Mouse (Mus musculus): ENCODE data around the gene Psmb5. TPM values are rescaled to one million over a fixed set of nuclear protein-coding genes. Genes with fewer than 3 reads are reported as not detected.

The Psmb5 gene
- total and polyA plus RNA-seq, 2 experiments from 2014 or later: 204 to 411 TPM

DNA sequence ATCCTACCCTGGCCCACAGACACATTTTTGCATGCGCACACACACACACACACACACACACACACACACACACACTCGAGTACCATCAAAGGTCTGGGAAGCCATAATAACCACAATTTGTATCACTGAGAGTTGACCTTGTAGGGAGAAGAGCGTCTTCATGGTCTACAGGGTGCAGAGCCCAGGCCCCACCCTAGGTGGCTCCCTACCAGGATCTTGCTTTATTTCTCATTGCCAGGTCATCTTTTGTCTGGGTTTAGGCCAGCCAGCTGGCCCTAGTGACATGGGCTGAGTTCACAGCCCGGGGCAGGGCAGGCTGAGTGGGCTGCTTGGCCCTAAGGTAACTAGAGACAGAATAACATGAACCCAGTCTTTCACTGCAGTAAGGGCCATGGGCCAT, 16.4 kb upstream of the Psmb5 start:
- Histone ChIP-seq H3K4me2 (ENCODE audit: low read depth, low read length) (no peak overlapping the region), H3K27ac (no peak overlapping the region), H3K4me3 (ENCODE audit: low read length) (no peak overlapping the region), H3K4me1 (ENCODE audit: insufficient read depth, low read length) (no peaks in the 10 kb centered on the region; the same call in 1 of the 2 replicates), H3K9me3 (ENCODE audit: low read length) (no peaks in the 10 kb centered on the region), H3K36me3 (ENCODE audit: insufficient read depth, low read length) (peaks cover 12% of the 10 kb centered on the region; the same call in 1 of the 2 replicates), H3K9ac (replicated peaks; ENCODE audit: low read length) (no peak overlapping the region), H3K27me3 (ENCODE audit: insufficient read depth, low read length) (no peaks in the 10 kb centered on the region)
- ATAC-seq (no peak), DNase-seq (ENCODE audit: low spot score) (no peak)
- 84% methylated on average over 4 of the region's 4 CpGs for WGBS
- peak; percentile 31 for TF ChIP-seq CTCF (IDR thresholded peaks at IDR 0.05; ENCODE audit: low read depth)

DNA sequence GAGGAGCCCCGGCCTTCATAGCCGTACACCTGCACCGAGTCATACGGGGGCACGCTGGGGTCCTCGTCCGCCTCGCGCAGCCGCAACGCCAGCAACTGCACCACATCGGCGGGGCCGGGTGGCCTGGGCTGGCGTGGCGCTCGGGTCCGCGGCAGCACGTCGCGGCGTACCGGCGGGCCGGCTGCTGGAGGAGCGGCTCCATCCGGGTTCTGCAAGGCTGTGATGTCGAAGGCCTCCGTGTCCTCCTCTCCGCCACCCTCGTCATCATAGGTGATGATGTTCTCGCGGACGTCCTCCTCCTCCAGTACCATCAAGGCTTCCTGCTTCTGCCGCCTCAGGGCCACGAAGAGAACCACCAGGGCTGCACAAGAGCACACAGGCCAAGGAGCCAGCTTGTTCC, 14.4 kb upstream of the Psmb5 start:
- WGBS: 91% methylated on average over 35 of the region's 37 CpGs

DNA sequence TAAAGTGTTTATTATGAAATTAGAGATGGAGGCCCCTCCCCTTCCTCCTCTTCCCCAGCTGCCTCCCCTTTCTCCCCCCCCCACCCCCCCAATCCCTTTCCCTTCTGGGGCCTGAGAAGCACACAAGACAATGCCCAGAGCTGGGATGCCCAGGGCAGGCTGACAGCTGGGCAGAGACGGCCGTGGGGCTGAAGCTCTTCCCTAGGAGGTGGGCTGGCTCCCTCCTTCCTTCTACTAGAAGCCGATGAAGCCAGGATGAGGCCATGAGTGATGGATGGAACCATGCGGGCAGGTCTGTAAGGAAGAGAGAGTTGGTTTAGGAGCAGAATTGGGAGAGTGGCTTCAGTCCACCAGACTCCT, 13.4 kb upstream of the Psmb5 start:
- no peak for DNase-seq (ENCODE audit: low spot score)
- peaks cover 12% of the 10 kb centered on the region; the same call in 1 of the 2 replicates for H3K36me3 ChIP-seq (ENCODE audit: insufficient read depth, low read length)
- no peak overlapping the region for H3K9ac ChIP-seq (replicated peaks; ENCODE audit: low read length)
- H3K9me3 ChIP-seq (ENCODE audit: low read length): no peaks in the 10 kb centered on the region
- 28% methylated on average over 4 of the region's 4 CpGs for WGBS
- no peaks in the 10 kb centered on the region for H3K27me3 ChIP-seq (ENCODE audit: insufficient read depth, low read length)
- no peaks in the 10 kb centered on the region; the same call in 1 of the 2 replicates for H3K4me1 ChIP-seq (ENCODE audit: insufficient read depth, low read length)
- H3K27ac ChIP-seq: peak overlapping the region; percentile 56; the same call in 1 of the 2 replicates
- H3K4me3 ChIP-seq (ENCODE audit: low read length): no peak overlapping the region
- H3K4me2 ChIP-seq (ENCODE audit: low read depth, low read length): 0 out of 2 replicates have a peak overlapping the region, but pooled peaks have one; percentile 1
- no peak for TF ChIP-seq CTCF (IDR thresholded peaks at IDR 0.05; ENCODE audit: low read depth)
- peak; percentile 54 for ATAC-seq

More for the DNA sequence above, 14.4 kb upstream of the Psmb5 start:
- no peak for TF ChIP-seq CTCF (IDR thresholded peaks at IDR 0.05; ENCODE audit: low read depth)
- Histone ChIP-seq H3K4me3 (ENCODE audit: low read length) (no peak overlapping the region), H3K9me3 (ENCODE audit: low read length) (no peaks in the 10 kb centered on the region), H3K27me3 (ENCODE audit: insufficient read depth, low read length) (no peaks in the 10 kb centered on the region), H3K4me2 (ENCODE audit: low read depth, low read length) (no peak overlapping the region), H3K36me3 (ENCODE audit: insufficient read depth, low read length) (peaks cover 12% of the 10 kb centered on the region; the same call in 1 of the 2 replicates), H3K4me1 (ENCODE audit: insufficient read depth, low read length) (no peaks in the 10 kb centered on the region; the same call in 1 of the 2 replicates), H3K9ac (replicated peaks; ENCODE audit: low read length) (no peak overlapping the region), H3K27ac (no peak overlapping the region)
- ATAC-seq (no peak), DNase-seq (ENCODE audit: low spot score) (no peak)

DNA sequence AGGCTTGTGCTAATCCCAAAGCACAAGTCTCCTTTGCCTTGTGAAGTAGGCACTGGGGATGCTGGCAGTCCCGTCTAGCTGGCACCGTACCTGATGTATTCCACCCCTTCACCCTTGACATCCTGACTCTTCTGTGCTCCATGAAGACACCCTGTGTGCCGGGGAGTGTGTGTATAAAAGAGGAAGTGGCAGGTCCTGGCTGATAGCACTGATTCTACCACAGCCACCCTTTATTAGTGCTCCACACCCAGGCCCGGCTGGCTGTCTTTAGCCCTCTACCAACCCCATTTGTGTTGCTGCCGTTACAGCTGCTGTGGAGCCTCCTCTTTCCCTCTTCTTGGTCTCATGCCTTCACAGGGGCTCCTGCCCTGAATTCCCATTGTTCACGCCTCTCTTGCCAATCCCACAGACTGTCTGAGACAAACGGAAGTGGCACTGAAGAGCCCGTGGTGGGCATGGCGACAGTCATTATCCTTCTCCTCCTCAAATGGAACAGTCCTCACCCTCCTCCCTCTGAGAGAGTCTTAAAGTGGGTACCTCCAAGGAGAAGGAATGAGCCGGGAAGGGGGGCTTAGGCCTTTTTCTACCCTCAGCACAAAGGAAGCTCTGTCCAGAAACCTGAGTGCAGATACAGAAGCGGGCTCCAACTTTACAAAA, 12.9 kb upstream of the Psmb5 start:
- H3K9ac ChIP-seq (replicated peaks; ENCODE audit: low read length): 0 out of 2 replicates have a peak overlapping the region, but pooled peaks have one; percentile 5
- 46% methylated on average over 11 of the region's 11 CpGs for WGBS
- peak; percentile 72 for ATAC-seq
- TF ChIP-seq CTCF (IDR thresholded peaks at IDR 0.05; ENCODE audit: low read depth): no peak
- no peak overlapping the region for H3K4me3 ChIP-seq (ENCODE audit: low read length)
- peak overlapping the region; percentile 56; the same call in 1 of the 2 replicates for H3K27ac ChIP-seq
- no peaks in the 10 kb centered on the region for H3K27me3 ChIP-seq (ENCODE audit: insufficient read depth, low read length)
- peaks cover 12% of the 10 kb centered on the region; the same call in 1 of the 2 replicates for H3K36me3 ChIP-seq (ENCODE audit: insufficient read depth, low read length)
- H3K4me1 ChIP-seq (ENCODE audit: insufficient read depth, low read length): no peaks in the 10 kb centered on the region; the same call in 1 of the 2 replicates
- H3K9me3 ChIP-seq (ENCODE audit: low read length): no peaks in the 10 kb centered on the region
- H3K4me2 ChIP-seq (ENCODE audit: low read depth, low read length): no peak overlapping the region
- DNase-seq (ENCODE audit: low spot score): peak; percentile 34

DNA sequence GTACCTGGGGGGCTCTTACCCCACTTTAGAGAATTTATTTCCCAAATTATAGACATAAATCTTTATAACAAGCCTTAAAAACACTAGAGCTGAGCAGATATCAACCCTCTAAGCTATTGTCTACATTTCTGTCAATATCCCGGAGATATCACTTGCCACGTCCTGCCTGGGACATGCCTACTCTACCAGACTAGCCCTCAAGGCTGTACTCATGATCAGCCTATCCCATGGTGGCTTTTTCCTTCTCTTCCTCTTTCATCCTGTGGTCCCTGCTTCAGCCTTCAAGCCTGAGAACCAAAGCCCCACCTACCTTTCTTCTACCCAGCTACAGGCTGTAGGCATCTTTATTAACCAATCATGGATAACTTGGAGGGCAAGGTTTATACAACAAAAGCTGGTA, 12.0 kb upstream of the Psmb5 start:
- peaks cover 12% of the 10 kb centered on the region; the same call in 1 of the 2 replicates for H3K36me3 ChIP-seq (ENCODE audit: insufficient read depth, low read length)
- WGBS: 93% methylated on average over 2 of the region's 2 CpGs
- no peak for DNase-seq (ENCODE audit: low spot score)

DNA sequence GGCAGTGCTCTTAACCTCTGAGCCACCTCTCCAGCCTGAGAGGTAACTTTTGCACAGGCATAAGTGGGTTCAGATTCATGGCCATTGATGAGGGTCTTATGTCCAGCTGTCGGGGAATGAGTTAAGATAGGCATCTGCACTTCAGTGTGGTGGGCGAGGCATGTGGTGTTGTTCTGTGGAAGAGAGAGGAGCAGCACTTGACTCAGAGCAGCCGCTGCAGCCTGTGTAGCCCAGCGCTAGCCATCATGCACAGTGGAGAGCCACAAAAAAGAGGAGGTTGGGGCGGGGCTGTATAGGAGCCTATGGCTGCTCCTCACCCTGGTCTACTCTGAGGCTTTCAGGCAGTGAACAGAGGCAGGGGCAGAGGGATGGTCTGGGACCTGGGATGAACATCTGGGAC, 10.3 kb upstream of the Psmb5 start:
- Histone ChIP-seq H3K9ac (replicated peaks; ENCODE audit: low read length) (no peak overlapping the region), H3K36me3 (ENCODE audit: insufficient read depth, low read length) (0 out of 2 replicates have a peak, but pooled peaks cover 12% of the 10 kb centered on the region), H3K4me3 (ENCODE audit: low read length) (no peak overlapping the region), H3K4me1 (ENCODE audit: insufficient read depth, low read length) (no peaks in the 10 kb centered on the region; the same call in 1 of the 2 replicates), H3K9me3 (ENCODE audit: low read length) (no peaks in the 10 kb centered on the region), H3K27me3 (ENCODE audit: insufficient read depth, low read length) (no peaks in the 10 kb centered on the region), H3K4me2 (ENCODE audit: low read depth, low read length) (no peak overlapping the region), H3K27ac (no peak overlapping the region)
- no peak for TF ChIP-seq CTCF (IDR thresholded peaks at IDR 0.05; ENCODE audit: low read depth)
- DNase-seq (ENCODE audit: low spot score) (no peak), ATAC-seq (no peak)
- WGBS: 86% methylated on average over 5 of the region's 5 CpGs

More for the DNA sequence above, 12.0 kb upstream of the Psmb5 start:
- Histone ChIP-seq H3K4me3 (ENCODE audit: low read length) (no peak overlapping the region), H3K4me2 (ENCODE audit: low read depth, low read length) (no peak overlapping the region), H3K27me3 (ENCODE audit: insufficient read depth, low read length) (no peaks in the 10 kb centered on the region), H3K27ac (no peak overlapping the region), H3K9me3 (ENCODE audit: low read length) (no peaks in the 10 kb centered on the region), H3K9ac (replicated peaks; ENCODE audit: low read length) (no peak overlapping the region), H3K4me1 (ENCODE audit: insufficient read depth, low read length) (no peaks in the 10 kb centered on the region; the same call in 1 of the 2 replicates)
- ATAC-seq: no peak
- no peak for TF ChIP-seq CTCF (IDR thresholded peaks at IDR 0.05; ENCODE audit: low read depth)

DNA sequence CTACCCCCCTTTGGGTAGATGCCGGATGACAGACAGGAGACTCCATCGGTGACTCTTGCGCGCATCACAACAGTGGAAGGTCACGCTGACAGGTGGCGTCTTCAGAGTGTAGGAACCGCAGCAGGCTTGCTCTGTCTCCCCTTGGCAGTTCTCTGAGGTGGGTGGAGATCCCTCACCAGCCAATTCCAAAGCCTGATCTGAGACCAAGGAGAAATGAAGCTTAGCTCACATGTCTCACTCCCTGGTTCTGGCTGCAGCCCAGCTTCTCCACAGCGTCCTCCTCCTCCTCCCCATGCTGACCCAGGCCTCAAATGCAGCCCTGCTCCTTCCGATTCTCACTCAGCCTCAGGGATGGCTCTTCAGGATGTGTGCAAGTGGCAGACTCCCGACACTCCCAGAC, 7.2 kb upstream of the Psmb5 start:
- no peak for ATAC-seq
- no peak overlapping the region for H3K27ac ChIP-seq
- no peaks in the 10 kb centered on the region for H3K9me3 ChIP-seq (ENCODE audit: low read length)
- DNase-seq (ENCODE audit: low spot score): no peak
- WGBS: 60% methylated on average over 10 of the region's 10 CpGs
- no peak for TF ChIP-seq CTCF (IDR thresholded peaks at IDR 0.05; ENCODE audit: low read depth)
- no peaks in the 10 kb centered on the region for H3K36me3 ChIP-seq (ENCODE audit: insufficient read depth, low read length)
- H3K9ac ChIP-seq (replicated peaks; ENCODE audit: low read length): no peak overlapping the region
- H3K27me3 ChIP-seq (ENCODE audit: insufficient read depth, low read length): no peaks in the 10 kb centered on the region
- H3K4me1 ChIP-seq (ENCODE audit: insufficient read depth, low read length): no peaks in the 10 kb centered on the region
- no peak overlapping the region for H3K4me2 ChIP-seq (ENCODE audit: low read depth, low read length)
- no peak overlapping the region for H3K4me3 ChIP-seq (ENCODE audit: low read length)

All from hindbrain, postnatal 0 days (tissue).